Mouse (Mus musculus) ovary, postnatal 14 days (tissue): ENCODE results near the gene Mtg2.
A peak's percentile ranks its signal among the peaks of the same experiment; 100 is the strongest.

ENCODE experiments used
- DNase-seq: peaks from one replicate; pipeline ENCODE4 v3.0.0; 2022; ENCODE audit warnings: low spot score

Gene Mtg2

DNA sequence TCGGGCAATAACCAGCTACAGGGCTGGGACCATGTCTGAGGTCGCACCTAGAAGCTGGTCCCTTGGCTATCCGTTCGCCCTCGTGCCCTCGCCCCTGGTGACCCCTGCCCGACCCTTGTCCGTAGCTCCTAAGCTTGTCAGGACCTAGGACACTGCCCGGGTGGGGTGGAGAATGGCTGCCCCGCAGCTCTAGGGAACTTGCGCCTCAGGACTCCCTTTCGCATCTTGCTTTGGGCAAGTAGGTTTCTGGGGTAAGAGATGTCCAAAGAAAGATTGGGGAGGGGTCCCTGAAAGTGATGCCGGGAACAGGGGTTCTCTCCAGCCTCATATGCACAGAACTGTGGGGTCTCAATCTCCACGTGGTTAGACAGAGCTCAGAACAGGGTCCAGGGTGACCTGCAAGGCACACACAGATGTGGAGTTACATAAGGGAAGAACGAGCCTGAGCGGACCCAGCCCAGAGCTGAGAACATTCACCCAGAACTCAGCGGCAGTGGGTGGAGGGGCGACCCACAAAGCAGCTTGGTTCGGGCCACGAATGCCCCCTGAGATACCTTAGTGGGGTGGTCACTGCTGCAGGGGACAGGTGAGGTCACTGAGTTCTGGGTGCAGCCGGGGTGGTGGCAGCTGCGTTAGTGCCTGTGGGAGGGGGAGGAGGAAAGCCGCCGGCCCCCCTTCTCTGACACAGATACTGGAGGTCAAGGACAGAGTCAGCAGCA, 34.4 kb downstream of the Mtg2 start:
- no peak for DNase-seq

DNA sequence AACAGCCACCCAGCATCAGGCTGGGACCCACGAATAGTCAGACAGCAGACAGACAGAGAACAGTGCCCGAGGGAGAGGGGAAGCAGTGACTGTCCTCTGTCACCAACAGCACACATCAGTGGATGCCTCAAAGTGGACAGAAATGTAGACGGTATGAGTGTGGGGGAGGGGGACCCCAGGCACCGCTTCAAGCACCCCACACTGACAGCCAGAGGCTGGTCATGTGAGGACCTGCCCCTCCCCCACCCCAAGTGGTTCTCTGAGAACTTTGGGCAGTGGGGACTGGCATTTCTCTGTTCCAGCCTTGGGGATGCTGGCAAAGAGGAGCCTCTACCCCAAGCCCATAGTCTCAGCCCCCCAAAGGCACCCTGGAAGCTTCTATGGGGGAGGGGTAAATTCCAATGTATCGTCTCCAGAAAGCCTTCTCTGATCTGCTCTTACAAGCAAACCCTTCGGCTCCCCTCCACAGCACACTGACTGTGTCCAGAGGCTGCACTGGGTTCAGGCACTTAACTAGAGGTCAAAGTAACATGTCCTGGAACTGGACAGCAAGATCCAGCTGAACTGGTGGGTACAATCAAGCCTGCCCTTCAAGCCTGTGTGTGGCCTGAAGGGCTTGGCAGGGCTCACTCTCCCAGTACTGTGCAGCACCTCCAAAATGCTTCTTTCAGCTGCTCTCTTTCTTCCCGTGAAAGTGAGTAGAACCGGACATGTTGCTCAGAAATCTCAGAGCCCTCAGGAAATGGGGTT, 35.2 kb downstream of the Mtg2 start:
- DNase-seq = no peak

DNA sequence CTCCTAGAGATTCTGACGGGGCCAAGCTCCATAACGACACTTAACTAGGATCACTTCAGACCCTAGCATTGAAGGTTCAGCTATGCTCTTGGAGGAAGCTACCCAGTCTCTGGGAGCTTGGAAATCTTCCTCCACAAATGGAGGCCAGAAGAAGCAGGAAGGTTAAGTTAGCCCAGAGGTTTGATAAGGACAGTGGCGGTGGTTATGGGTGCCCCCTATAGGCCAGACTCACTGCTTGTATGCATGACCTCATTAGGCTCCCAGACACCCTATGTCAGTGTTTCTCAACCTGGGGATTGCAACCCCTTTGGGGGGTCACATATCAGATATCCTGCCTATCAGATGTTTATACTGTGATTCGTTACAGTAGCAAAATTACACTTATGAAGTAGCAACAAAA, 36.7 kb downstream of the Mtg2 start:
- no peak for DNase-seq

DNA sequence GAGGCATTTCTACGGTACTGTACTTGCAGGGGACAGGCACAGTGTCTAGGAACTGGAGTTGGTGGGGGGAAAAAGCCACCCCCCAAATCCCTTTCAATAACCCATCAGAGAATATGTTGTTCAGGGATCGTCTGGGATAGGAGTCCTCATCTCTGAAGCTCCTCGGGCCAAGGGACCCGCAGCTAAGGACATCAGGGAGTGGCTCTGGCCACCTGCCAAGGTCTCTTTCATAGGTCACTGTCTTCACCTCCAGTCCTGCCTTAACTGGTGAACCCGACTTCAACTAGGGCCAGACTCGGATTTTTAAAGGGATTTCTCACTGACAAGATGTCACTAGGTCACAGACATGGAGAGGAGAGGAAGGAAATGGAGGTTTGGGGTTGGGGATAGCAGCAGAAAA, 37.9 kb downstream of the Mtg2 start:
- DNase-seq = no peak

DNA sequence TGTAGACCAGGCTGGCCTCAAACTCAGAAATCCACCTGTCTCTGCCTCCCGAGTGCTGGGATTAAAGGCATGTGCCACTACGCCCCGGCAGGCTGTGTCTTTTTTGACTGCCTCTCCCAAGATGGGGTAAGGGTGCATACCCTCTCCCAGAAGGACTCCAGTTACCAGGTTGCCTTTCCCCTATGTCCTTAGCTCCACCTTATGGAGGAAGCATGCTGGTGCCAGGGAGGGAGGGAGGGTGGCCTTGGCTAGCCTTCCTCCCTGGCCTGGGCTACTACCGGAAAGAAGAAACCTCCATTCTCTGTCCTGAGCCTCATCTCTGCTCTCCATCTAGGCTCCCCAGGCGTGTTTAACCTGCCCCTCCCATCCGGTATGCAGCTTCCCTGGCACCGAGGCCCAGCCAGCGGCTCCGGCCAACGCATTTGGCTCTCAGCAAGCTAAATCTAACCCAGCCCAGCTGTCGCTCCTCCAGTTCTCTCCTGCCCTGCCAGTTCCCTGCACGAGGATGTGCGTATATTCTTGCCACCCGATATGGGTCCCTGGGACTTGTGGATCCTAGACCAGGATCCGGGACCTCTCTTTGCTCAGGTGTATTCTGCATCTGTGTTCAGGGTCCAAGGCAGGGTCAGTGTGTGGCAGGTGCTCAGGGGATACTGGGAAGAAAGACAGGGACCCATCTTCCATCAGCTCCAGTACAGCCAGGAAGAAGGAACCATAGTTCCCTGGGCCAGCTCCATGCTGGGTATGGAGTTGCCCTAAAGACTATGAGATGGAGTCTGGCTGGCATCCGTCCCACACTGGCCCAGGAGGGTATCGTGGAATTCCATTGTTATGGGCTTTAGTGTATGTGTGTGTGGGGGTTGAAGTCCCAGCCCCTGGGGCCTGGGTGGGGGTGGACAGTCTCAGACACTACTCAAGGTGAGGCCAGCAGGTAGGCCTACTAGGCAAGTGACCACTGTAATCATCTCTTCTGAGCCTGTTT, 43.8 kb downstream of the Mtg2 start:
- DNase-seq = no peak

DNA sequence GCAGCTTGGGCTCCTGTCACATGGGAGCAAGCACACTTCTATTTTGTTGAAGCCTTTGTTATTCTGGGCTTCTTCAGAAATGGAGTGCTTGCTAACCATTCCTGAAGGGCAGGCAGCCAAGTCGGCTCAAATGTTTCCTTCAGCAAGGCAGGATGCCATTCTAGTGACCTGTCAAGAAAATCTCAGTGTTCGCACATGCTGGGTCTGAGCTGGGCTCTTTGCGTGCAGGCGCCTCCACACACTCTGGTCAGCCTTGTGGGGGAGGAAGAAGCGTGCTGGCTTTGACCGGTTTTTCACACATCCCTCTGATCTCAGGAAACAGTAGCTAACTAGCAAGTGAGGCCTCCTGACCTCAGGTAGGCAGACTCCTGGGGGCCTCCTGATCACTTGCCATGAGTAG, 44.9 kb downstream of the Mtg2 start:
- no peak for DNase-seq

DNA sequence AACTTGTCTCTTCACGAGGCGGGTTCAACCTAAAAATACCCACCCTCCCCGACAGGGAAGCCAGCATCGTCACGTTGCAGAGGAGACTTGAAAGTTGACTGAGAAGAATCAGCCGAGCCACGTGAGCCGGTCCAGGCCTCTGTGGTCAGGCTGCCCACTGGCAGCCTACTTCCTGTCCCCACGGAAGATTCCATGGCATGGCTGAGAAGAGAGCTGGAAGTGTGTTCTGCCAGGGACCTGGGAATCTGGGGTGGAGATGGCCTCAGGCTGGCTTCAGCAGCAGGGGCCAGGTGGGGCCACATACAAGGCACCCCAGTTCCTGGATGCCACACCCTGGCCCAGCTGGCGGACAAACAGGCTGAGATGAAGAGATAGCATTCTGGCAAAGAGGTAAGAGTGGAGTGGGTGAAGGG, 45.7 kb downstream of the Mtg2 start:
- DNase-seq = no peak

DNA sequence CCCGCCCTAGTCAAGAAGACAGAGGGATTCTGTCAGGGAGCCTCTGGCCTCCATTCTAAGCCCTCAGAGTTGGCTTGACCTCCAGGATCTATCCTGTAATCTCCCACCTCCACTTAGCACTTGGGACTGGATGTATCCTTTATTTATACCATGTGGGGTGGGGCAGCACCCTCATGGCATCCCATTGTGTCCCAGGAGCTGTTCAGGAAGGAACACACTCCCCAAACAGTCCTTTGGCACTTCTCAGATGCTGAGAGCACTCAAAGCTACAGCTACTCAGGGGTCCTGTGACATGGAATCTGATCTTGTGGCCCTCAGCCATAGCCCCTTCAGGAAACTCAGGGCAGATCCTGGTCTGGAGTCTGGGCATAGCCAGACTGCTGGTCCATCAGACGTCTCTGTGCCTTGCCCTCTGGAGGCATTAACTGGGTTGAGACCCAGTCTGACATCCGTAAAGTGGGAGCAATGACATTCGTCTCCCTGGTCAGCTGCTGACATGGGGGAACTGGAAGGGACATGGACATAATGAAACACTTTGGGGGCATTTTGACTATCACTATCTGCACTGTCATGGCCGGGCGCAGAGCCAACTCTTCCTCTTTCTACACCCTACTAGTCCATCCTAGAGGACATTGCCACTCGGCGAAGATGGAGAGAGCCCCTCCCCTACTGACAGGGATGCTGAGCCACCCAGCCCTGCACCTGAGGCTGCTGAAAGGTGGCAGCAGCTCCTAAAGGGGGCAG, 46.5 kb downstream of the Mtg2 start:
- DNase-seq = no peak

DNA sequence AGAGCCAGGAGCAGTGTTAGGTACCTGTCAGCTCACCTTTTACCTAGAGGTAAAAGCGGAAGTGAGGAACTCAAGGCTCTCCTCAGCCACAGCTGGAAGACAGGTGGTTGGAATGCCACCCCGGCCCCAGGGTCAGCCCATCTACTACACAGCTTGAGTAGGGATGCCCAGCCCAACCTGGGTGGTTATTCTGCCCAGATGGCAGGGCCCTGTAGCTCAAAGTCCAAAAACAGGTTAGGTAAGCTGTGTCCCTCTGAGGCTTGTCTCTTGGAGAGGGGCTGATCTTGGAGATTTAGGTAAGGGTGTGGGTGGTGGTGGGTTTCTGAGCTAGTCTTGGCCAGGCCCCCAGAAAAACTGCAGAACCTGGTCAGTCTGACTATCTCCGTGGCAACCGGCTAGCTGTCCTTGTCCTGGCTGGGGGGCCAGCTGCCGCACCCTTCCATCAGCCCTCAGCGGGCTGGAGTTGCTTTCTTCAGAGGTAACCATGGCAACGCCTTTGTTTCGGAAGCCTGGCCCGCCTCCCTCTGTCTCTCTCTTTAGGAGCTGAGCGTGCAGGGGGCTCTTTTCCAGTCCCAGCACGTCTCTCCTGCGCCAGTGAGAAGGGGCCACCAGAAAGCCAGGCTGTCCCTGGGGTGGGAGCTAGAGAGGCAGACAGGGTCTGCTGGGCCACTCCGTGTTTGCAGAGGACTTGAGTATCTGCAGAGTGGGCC, 47.3 kb downstream of the Mtg2 start:
- no peak for DNase-seq

DNA sequence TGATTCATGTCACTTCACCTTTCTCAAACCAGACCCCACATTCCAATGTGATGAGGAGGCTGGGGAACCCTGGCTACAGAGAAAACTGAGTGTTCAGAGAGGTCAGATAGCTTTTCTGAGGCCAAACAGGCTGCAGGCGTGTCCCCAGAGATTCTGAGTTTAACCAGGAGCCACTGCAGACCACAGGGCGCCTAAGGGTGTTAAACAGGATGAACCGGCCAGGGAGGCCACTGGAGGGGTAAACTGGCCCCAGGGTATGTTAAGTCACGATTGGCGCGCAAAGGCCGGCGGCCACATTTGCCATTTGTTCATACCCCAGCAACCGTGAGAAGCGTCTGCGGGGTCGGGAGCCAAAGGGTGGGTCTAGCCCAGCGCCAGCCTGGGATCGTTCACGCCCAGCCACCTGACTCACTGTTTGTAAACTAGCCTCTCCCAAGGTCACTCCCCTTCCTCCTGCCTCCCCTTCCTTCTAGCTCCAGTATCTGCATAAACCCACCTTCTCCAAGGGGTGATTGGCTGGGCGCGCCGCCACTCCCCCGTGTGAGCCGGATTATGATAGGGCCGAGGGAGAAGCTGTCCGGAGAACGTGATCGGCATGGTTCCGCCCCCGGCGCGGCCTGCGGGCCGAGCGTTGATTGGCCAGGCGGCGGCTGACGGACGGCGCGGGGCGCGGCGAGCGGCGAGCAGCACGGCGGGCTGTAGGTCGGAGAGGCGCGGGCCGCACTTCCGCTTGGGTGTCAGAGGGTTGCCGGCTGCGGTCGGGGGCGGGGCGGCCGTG, 48.5 kb downstream of the Mtg2 start, which contains the start of gene Osbpl2:
Gene Osbpl2 (plus strand): TSS at position 646 of the 778 bp plus-strand sequence.
- peak; percentile 99 for DNase-seq

DNA sequence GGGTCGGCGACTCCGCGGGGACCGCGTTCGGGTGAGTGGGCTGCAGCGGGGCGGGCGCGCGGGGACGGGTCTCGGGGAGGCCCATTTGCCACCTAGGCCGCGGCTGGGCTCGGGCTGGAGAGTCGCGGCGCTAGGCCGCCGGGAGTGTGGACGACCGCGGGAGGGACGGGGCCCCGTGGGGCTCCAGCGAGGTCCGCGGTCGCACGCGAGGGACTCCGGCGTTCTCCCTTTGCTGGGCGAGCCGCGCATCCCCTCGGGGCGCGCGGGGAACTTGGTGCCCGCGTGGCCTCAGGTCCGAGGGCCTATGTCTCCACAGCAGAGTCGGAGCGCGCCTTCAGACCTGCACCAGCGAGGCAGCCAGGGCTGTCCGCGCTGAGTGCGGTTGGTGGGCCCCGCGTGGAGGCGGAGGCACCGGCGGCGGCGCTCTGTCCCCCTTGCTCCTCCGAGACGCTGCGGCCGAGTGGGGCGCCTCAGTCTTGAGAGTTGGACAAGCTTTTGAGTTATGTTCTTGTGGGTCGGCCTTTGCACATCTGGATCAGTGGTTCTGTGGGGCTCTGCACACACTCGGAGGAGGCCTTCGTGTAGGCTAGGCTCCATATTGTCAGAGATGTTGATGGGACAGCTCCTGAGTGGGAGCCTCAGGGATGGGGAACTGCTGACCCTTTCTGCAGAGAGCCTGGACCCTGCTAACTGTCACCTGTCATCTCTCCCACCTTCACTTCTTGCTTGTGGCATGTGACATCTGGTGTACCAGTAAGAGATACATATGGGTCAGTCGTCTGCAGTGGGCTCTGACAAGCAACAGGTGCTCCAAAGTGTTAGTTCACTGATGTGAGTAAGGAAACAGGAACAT, 49.3 kb downstream of the Mtg2 start:
- DNase-seq = no peak

DNA sequence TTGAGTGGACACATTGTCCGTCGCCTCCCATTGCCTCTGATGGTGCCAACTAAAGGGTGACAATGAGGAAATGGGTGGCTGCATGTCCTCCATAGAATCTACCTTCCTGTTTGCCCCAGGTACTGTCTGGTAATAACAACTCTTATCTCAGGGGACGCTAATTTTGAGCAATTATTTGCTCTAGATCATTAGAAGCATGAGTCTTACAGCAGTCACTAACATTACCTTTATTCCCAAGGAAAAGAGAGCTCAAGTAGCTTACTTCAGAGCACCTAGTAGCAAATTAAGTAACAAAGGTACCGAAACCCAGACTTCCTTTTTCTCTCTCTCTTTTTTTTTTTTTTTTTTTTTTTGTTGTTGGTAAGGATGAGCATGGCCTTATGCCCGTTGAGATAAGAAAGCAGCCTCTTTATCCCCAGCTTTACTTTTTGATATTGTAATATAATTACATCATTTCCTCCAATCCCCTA, 49.9 kb downstream of the Mtg2 start:
- DNase-seq = no peak

DNA sequence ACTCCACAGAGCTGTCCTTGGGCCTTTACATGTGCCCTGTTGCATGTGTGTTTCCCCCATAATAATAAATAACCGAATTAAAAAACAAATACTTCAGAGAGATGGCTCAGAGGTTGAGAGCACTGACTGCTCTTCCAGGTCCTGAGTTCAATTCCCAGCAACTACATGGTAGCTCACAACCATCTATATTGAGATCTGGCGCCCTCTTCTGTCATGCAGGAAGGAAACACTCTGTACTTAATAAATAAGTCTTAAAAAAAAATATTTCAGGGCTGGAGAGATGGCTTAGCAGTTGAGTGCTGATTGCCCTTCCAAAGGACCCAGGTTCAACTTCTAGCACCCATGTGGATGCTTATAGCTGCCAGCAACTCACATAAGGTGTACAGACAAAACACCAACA, 53.8 kb downstream of the Mtg2 start:
- no peak for DNase-seq

DNA sequence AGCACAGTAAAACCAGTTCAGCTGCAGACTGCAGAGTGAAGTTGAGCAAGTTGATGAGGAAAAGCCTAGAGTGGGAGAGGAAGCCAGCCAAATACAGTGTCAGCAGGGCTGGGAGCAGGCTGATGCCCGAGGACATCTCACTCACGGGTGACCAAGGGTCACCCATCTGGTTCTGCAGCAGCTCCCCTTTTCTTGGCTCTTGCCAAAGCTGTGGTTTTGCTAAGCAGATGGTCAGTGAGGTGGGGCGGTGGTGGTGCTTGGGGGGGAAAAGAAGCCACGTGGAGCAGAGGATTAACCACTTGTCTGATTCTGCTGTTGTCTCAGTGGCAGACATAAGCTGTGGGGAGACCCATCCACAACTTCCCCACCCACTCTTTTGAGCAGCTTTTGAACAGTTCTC, 55.8 kb downstream of the Mtg2 start:
- DNase-seq = no peak

DNA sequence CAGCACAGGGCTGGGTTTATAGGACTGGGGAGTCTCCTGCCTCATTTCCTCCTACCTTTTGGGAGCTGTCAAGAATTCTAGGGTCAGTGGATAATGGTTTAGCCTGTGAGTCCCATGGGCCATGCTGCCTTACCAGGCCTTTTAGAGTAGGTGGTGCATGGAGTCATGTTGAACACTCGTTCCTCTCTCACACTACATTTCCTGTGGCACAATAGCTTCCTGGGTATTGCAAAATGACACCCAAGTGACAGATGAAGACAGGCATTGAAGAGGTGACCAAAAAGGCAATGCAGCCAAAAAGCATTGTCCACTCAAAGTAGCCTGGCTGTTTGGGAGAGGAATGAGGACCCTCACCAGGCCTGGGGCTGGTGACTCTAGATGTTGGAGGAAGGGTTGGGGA, 57.3 kb downstream of the Mtg2 start:
- DNase-seq = no peak

DNA sequence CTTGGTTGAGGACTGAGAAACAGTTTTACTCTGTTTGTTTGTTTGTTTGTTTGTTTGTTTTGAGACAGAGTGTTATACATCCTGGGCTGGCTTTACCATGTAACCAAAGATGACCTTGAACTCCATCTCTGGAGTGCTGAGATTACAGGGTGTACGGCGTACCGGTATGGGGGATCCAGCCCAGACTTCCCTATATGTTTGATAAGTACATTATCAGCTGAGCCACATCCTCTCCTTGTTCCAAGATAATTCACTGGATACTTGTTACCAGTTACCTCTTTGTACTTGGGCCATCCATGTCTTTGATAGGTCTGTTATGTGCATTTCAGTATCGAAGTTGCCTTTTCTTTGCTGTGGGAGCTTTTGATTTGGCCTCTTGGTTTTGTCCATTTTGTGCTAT, 62.8 kb downstream of the Mtg2 start:
- no peak for DNase-seq

DNA sequence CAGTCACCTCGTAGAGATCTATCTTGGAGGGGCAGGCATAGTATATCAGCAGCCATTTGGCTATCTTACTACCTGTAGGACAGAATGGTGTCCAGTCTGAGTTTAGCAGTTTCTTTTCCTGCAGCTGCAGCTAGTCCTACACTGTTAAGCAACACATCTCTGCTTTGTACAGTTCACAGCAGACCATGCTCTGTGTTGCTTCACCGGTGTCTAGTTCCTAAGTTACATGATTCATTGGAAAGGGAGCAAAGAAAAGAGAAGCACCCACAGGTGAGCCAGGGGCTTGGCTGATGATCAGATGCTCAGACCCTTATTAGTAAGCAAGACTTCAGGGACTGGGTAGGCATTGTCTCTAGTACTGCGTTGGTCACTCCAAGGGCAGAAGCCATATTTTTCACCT, 63.5 kb downstream of the Mtg2 start:
- no peak for DNase-seq

DNA sequence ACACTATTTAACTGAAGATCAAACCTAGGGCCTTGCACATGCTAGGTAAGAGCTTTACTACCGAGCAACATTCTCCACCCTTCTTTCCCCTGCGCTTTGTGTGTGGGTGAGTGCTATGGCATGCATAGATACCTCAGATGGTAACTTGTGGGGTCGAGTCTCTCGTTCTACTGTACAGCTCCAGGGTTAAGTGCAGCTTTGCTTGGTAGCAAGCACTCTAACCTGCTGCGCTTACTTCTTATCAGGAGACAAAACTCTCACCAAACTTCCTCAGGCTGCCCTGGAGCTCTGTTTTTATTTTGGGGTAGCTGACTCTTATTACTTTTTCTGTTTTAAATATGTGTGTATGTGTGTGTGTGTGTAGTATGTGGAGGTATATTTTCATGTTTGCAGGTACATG, 65.0 kb downstream of the Mtg2 start:
- DNase-seq = no peak
